Mouse (Mus musculus) heart, embryonic 11.5 days (tissue): ENCODE results near the gene Cog5. TPM values are rescaled to one million over a fixed set of nuclear protein-coding genes. Genes with fewer than 3 reads are reported as not detected.

Source experiments
- ATAC-seq: fragments of 200-750 bp; cut with Nextera tagmentation; replicated peaks from 2 replicates; pipeline ENCODE4 v1.8.0; 2017; ENCODE audit warnings: moderate library complexity; ENCODE audit not compliant: insufficient number of reproducible peaks, low FRiP score, low TSS enrichment
- H3K27ac ChIP-seq: fragments of 300-500 bp; sonication (generic); 2 replicates; pipeline ENCODE4 v1.5.1; 2014; ENCODE audit warnings: mild to moderate bottlenecking, low read depth, low read length
- H3K27me3 ChIP-seq: fragments of 300-500 bp; sonication (generic); 2 replicates; pipeline ENCODE4 v1.6.1; 2014; ENCODE audit warnings: mild to moderate bottlenecking, low read length, mixed read lengths; ENCODE audit not compliant: control insufficient read depth, insufficient read depth
- H3K36me3 ChIP-seq: fragments of 300-500 bp; sonication (generic); 2 replicates; pipeline ENCODE4 v1.6.1; 2014; ENCODE audit warnings: mild to moderate bottlenecking, low read length, moderate library complexity, mixed read lengths; ENCODE audit not compliant: control insufficient read depth, insufficient read depth
- H3K4me1 ChIP-seq: fragments of 300-500 bp; sonication (generic); 2 replicates; pipeline ENCODE4 v1.6.1; 2014; ENCODE audit warnings: low read length; ENCODE audit not compliant: control insufficient read depth, insufficient read depth
- H3K4me2 ChIP-seq: fragments of 300-500 bp; sonication (generic); 2 replicates; pipeline ENCODE4 v1.6.1; 2014; ENCODE audit warnings: mild to moderate bottlenecking, moderate library complexity
- H3K4me3 ChIP-seq: fragments of 300-500 bp; sonication (generic); 2 replicates; pipeline ENCODE4 v1.5.1; 2014; ENCODE audit warnings: low read depth, low read length
- H3K9ac ChIP-seq: fragments of 300-500 bp; sonication (generic); 2 replicates; pipeline ENCODE4 v1.6.1; 2014; ENCODE audit warnings: mild to moderate bottlenecking, low read depth, low read length, moderate library complexity
- H3K9me3 ChIP-seq: fragments of 300-500 bp; sonication (generic); replicated peaks from 2 replicates; pipeline ENCODE4 v1.6.1; 2016; ENCODE audit warnings: low read length; ENCODE audit not compliant: control insufficient read depth
- WGBS: fragments of 180-500 bp; shearing (Covaris S2); extraction: QIAGEN DNeasy Blood & Tissue Kit; methylation state at CpG from one replicate; pipeline ENCODE4 v1.1.7; 2014; ENCODE audit not compliant: insufficient replicate concordance; 5-methylcytosine and 5-hydroxymethylcytosine counted together
- polyA plus RNA-seq: library from polyadenylated mRNA; unstranded; fragments of >200 nt; fragmentation: Nextera tagmentation; extraction: Ambion mirVana; gene quantifications from 2 replicates; pipeline ENCODE4 v1.2.1, GENCODE M21; 2014

Cog5 gene
- polyA plus RNA-seq, 1 experiment from 2014 or later, result 32.3 TPM

DNA sequence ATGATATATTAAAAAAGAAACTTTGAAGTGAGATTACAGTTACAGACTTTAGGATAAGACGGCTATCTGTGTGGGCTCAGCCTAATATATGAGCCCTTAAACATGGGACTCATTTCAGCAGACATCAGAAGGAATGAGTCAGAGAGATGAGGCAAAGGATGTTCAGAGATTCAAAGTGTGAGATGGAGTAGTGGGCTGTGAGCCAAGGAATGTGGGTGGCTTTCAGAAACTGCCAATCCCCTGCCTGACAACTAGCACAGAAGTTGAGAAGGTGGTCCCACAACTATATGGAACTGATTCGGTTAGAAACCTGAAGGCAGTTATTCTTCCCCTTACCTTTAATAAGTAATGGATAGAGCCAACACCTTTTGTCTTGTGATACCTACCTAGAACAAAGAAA is 79.9 kb downstream of the Cog5 start:
- Histone ChIP-seq H3K4me1 (no peaks in the 10 kb centered on the region), H3K36me3 (no peaks in the 10 kb centered on the region), H3K27me3 (no peaks in the 10 kb centered on the region), H3K4me2 (no peak overlapping the region), H3K27ac (no peak overlapping the region), H3K4me3 (no peak overlapping the region), H3K9me3 (no peaks in the 10 kb centered on the region), H3K9ac (no peak overlapping the region)
- 88% methylated on average over 2 of the region's 2 CpGs for WGBS
- no peak for ATAC-seq

DNA sequence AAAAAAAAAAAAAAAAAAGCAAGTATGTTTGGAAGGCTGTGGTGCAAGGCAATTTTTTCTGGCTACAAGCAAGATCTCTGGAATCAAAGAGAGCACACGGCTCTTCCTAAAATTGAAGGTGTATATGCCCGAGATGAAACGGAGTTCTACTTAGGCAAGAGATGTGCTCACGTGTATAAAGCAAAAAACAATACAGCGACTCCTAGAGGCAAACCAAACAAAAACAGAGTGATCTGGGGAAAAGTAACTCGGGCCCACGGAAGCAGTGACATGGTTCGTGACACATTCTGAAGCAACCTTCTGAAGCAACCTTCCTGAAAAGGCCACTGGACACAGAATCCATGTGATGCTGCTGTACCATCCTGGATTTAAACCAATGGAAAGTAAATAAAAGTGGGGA is 92.6 kb downstream of the Cog5 start:
- H3K9ac ChIP-seq, result no peak overlapping the region
- H3K4me2 ChIP-seq, result no peak overlapping the region
- no peak overlapping the region for H3K4me3 ChIP-seq
- H3K27ac ChIP-seq, result no peak overlapping the region
- 80% methylated on average over 8 of the region's 8 CpGs for WGBS
- no peak for ATAC-seq
- no peaks in the 10 kb centered on the region for H3K9me3 ChIP-seq
- no peaks in the 10 kb centered on the region for H3K36me3 ChIP-seq
- no peaks in the 10 kb centered on the region for H3K27me3 ChIP-seq
- H3K4me1 ChIP-seq, result no peaks in the 10 kb centered on the region

DNA sequence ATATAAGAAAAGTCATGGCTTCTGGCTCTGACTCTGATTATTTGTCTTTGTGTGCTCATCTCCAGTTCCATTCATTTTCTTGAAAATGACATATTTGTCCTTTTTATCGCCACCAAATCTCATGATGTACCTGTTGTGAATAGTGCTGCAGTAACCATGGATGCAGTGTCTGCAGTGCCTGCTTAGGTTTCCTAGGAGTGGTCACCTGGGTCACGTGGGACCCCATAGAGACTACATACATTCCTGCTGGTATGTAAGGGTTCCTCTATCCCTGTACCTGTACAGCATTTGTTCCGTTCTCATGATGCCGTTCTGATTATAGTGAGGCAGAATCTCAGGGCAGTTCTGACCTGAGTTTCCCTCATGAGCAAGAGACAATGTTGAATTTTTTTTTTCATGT is 95.2 kb downstream of the Cog5 start:
- Histone ChIP-seq H3K4me1 (no peaks in the 10 kb centered on the region), H3K27ac (no peak overlapping the region), H3K27me3 (no peaks in the 10 kb centered on the region), H3K9ac (no peak overlapping the region), H3K36me3 (no peaks in the 10 kb centered on the region), H3K9me3 (no peaks in the 10 kb centered on the region), H3K4me3 (no peak overlapping the region), H3K4me2 (no peak overlapping the region)
- ATAC-seq, result no peak
- WGBS, result 91% methylated on average over 4 of the region's 4 CpGs

DNA sequence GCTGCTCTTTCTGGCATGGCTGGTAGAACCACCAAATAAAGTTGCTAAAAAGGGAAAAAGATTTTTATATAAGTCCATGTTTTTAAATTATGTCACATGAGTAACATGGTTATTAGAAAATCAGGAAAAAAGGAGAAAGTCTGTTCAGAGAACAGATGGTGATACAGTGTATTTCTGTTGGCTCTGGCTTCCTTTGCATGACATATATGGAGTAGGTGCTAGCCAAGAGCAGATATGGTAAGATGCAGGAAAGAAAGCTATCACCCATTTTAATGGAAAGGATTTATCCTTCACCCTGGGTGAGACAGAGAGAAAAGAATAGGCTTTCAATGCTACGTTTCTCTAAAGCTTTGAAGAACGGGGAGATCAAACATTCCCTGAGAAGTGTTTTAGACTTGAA is 99.8 kb downstream of the Cog5 start:
- H3K27me3 ChIP-seq, result no peaks in the 10 kb centered on the region
- H3K27ac ChIP-seq, result no peak overlapping the region
- ATAC-seq, result no peak
- H3K9ac ChIP-seq, result no peak overlapping the region
- no peak overlapping the region for H3K4me2 ChIP-seq
- no peaks in the 10 kb centered on the region; the same call in 1 of the 2 replicates for H3K4me1 ChIP-seq
- H3K36me3 ChIP-seq, result no peaks in the 10 kb centered on the region
- H3K9me3 ChIP-seq, result no peaks in the 10 kb centered on the region
- 70% methylated on average over 2 of the region's 2 CpGs for WGBS
- no peak overlapping the region for H3K4me3 ChIP-seq

DNA sequence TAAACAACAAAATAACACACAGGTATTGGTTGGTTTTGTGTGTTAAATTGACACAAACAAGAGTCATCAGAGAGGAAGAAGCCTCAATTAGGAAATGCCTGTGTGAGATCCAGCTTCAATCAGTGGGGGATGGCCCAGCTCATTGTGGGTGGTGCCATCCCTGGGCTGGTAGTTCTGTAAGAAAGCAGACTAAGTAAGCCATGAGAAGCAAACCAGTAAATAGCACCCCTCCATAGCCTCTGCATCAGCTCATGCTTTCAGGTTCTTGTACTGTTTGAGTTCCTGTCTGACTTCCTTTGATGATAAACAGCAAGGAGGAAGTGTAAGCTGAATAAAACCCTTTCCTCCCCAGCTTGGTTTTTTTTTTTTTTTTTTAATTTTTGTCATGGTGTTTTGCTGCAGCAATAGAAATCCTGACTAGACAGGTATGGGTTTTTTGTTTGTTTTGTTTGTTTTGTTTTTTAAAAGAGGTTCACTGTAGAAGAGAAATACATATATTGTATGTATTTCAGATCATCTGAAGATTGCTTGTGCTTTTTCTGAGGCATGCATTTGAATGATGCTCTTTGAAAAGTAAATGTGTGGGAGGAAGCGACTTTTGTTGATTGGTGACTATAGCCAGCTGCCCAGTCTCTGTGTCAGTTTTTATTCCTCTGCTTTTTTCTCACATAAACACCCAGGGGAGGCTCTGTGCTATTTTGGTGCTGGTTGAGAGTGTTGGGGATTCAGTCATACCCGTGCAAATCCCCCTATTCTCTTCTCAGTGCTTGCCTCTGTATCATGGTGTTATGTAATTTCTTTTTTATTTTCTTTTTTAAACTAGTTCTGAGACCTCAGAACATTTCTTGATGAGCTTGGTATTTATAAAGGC is 101.5 kb downstream of the Cog5 start:
- WGBS, result 33% methylated on average over 2 of the region's 2 CpGs
- H3K27ac ChIP-seq, result no peak overlapping the region

DNA sequence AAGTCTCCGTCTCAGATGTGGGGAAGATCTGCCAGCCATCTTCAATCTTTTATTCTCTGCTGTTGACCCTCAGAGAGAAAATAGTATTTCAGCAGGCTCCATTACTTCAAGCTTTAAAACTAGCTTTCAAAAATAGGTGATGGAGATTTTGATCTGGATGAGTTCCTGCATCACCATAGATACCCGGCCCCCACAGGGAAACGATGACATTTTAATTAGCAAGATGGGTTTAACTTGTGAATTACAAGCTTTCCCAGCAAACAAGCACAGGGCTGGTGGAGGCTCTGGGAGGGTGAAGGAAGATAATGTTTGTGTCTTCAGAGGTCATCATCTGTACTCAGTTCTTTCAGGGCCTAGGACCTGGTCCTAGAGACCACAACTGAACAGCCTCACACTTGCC is 118.9 kb downstream of the Cog5 start:
- Histone ChIP-seq H3K4me1 (no peaks in the 10 kb centered on the region), H3K4me2 (no peak overlapping the region), H3K27ac (no peak overlapping the region), H3K27me3 (no peaks in the 10 kb centered on the region), H3K4me3 (no peak overlapping the region), H3K9ac (no peak overlapping the region), H3K36me3 (no peaks in the 10 kb centered on the region), H3K9me3 (no peaks in the 10 kb centered on the region)
- 81% methylated on average over 3 of the region's 3 CpGs for WGBS
- ATAC-seq, result no peak

More for the DNA sequence above, 101.5 kb downstream of the Cog5 start:
- Histone ChIP-seq H3K4me3 (no peak overlapping the region), H3K9me3 (no peaks in the 10 kb centered on the region), H3K4me2 (no peak overlapping the region), H3K36me3 (no peaks in the 10 kb centered on the region), H3K9ac (no peak overlapping the region), H3K4me1 (no peaks in the 10 kb centered on the region; the same call in 1 of the 2 replicates), H3K27me3 (no peaks in the 10 kb centered on the region)
- no peak for ATAC-seq

DNA sequence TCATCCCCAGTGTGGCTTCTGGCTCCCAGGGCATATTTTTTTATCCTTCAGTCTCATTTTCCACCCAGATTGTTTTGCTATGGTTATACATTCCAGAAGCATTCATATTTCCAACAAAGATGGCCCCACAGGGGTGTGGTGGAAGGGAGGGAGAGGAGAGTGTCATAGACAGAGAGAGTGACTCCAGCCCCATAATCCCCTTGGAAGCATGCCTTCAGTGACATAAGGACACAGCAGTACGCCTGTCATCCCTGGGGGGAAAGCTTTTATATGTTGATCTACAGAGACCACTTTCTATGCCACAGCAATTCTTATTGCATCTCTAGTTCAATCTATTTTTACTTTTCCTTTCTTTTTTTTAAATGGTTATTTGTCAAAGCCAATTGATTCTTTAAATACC is 129.6 kb downstream of the Cog5 start:
- no peaks in the 10 kb centered on the region for H3K27me3 ChIP-seq
- WGBS, result 86% methylated on average over 1 of the region's 1 CpGs

DNA sequence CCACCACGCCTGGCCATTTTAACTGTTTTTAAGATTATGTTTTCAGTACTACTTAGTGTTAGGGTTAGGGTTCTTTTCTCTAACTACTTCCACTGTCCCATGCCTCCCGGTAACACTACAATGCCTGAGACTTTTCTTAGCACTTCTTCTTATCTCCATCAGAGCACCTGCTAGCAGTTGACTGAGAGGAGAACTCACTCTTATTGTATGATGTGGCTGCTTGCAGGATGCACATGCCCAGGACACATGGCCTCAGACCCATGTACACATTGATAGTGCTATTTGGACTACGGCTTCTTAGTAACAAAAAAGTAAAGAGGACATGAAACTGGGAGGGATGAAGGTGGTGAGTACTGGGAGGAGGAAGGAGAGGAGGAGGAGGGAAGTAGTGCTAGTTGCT is 133.9 kb downstream of the Cog5 start:
- Histone ChIP-seq H3K9ac (no peak overlapping the region), H3K36me3 (no peaks in the 10 kb centered on the region), H3K27me3 (no peaks in the 10 kb centered on the region), H3K9me3 (no peaks in the 10 kb centered on the region), H3K4me3 (no peak overlapping the region), H3K4me2 (no peak overlapping the region), H3K27ac (no peak overlapping the region), H3K4me1 (no peaks in the 10 kb centered on the region)
- WGBS, result 86% methylated on average over 3 of the region's 3 CpGs
- ATAC-seq, result no peak

More for the DNA sequence above, 129.6 kb downstream of the Cog5 start:
- H3K36me3 ChIP-seq, result no peaks in the 10 kb centered on the region
- H3K4me2 ChIP-seq, result no peak overlapping the region
- H3K27ac ChIP-seq, result no peak overlapping the region
- ATAC-seq, result no peak
- H3K9ac ChIP-seq, result no peak overlapping the region
- H3K4me1 ChIP-seq, result no peaks in the 10 kb centered on the region
- no peaks in the 10 kb centered on the region for H3K9me3 ChIP-seq
- no peak overlapping the region for H3K4me3 ChIP-seq
